Mouse (Mus musculus): ENCODE measurements around the gene D10Wsu102e.
"Not testable (repeated sequence)": the region's sequence is repeated elsewhere in the genome, so short reads cannot be mapped to it uniquely, and the experiment has no call there.

The D10Wsu102e gene

GRCm38 (mm10) chr10:83347494-83347893 is 12.5 kb upstream of the D10Wsu102e start:
- no peak for DNase-seq

GRCm38 (mm10) chr10:83350689-83351088 is 9.3 kb upstream of the D10Wsu102e start:
- DNase-seq: no peak

GRCm38 (mm10) chr10:83351779-83352178 is 8.2 kb upstream of the D10Wsu102e start:
- DNase-seq: not testable (repeated sequence)

- no peak for DNase-seq
Observed at GRCm38 (mm10) chr10:83353680-83354332, 6.2 kb upstream of the D10Wsu102e start.

GRCm38 (mm10) chr10:83354333-83354719 is 5.7 kb upstream of the D10Wsu102e start:
- no peak for DNase-seq

- DNase-seq: no peak
Observed at GRCm38 (mm10) chr10:83356416-83356815, 3.6 kb upstream of the D10Wsu102e start.

- no peak for DNase-seq
Observed at GRCm38 (mm10) chr10:83359451-83359850, 570 bp upstream of the D10Wsu102e start.

- DNase-seq: no peak
Observed at GRCm38 (mm10) chr10:83360356-83360755, 335 bp downstream of the D10Wsu102e start.

GRCm38 (mm10) chr10:83361643-83362382 is 1.8 kb downstream of the D10Wsu102e start:
- DNase-seq: no peak

- DNase-seq: no peak
Observed at GRCm38 (mm10) chr10:83363451-83363850, 3.4 kb downstream of the D10Wsu102e start.

- no peak for DNase-seq
Observed at GRCm38 (mm10) chr10:83368918-83369317, 8.9 kb downstream of the D10Wsu102e start.

GRCm38 (mm10) chr10:83374045-83374656 is 14.1 kb downstream of the D10Wsu102e start:
- no peak for DNase-seq

GRCm38 (mm10) chr10:83375458-83375857 is 15.4 kb downstream of the D10Wsu102e start:
- not testable (repeated sequence) for DNase-seq

GRCm38 (mm10) chr10:83376911-83377682 is 17.1 kb downstream of the D10Wsu102e start:
- DNase-seq: no peak

GRCm38 (mm10) chr10:83378083-83378833 is 18.2 kb downstream of the D10Wsu102e start:
- DNase-seq: no peak

- DNase-seq: no peak
Observed at GRCm38 (mm10) chr10:83380501-83380900, 20.5 kb downstream of the D10Wsu102e start.

GRCm38 (mm10) chr10:83382528-83382927 is 22.5 kb downstream of the D10Wsu102e start:
- DNase-seq: no peak

GRCm38 (mm10) chr10:83382988-83383387 is 23.0 kb downstream of the D10Wsu102e start:
- DNase-seq: no peak

- DNase-seq: no peak
Observed at GRCm38 (mm10) chr10:83383863-83384262, 23.8 kb downstream of the D10Wsu102e start.

- DNase-seq: no peak
Observed at GRCm38 (mm10) chr10:83384456-83385215, 24.6 kb downstream of the D10Wsu102e start.

GRCm38 (mm10) chr10:83385330-83385910 is 25.4 kb downstream of the D10Wsu102e start:
- no peak for DNase-seq
